In the genomic region with DNA sequence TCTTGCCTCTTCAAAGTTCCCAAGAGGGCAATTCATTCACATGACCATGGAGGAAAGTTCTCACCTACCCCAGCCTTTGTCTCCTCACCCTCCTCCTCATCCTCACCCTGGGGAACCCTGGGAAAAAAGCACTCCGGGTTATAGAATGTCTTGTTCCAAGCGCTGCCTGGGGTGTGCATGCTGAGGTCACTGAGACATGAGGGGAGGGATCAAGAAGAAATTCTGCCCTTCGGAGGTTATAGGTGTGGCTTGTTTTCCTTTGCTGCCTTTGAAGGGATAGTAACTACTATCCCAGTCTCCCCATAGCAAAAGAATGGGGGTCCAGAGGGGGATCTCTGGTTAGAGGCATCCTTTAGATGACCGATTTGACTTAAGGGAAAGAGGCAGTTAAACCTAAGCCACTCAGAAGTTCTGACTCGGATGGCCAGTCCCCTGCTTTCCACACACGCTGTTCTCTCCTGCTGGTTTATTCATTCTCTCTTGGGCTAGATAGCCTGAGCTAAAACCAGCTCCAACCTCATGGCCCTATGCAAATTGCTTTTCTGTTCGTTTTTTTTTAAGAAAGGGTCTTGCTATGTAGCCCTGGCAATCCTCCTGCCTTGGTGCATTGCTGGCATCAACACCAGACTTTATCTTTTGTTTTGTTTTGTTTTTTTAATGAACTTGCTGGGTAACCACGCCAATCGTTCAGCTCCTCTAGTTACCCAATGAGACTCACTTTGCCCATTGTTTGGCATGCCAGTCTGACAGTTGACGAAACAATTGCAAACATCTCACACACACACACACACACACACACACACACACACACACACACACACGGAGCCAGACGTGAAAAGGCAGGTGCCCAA, we compare ENCODE assay signal across 19 mouse cellular contexts.
"Had no signal": no experiment of that assay in that cellular context is flagged by ENCODE, and none has a peak within 500 bp of the region (broad histone marks: within the 10 kb centered on the region; RNA-seq: fewer than 3 reads in every experiment).

No protein-coding gene starts in this region.

- H3K4me3 ChIP-seq: layer of hippocampus, adult 2 months; limb, embryonic 10.5 days; limb, embryonic 13.5 days; liver, embryonic 12.5 days; liver, embryonic 15.5 days; midbrain, embryonic 12.5 days; midbrain, embryonic 15.5 days; neural tube, embryonic 12.5 days; neural tube, embryonic 15.5 days; stomach, embryonic 15.5 days had no signal

- H3K27ac ChIP-seq: layer of hippocampus, adult 2 months; limb, embryonic 10.5 days; limb, embryonic 13.5 days; liver, embryonic 12.5 days; liver, embryonic 15.5 days; macrophage; midbrain, embryonic 12.5 days; midbrain, embryonic 15.5 days; neural tube, embryonic 12.5 days; neural tube, embryonic 15.5 days; stomach, embryonic 15.5 days had no signal

- DNase-seq: kidney, postnatal 25 days; layer of hippocampus, adult 9-11 months; liver; lung, adult 18-20 months; right cerebral cortex, adult 18-20 months; right cerebral cortex, postnatal 14 days; spleen, adult 18-20 months; thymus, postnatal 25 days had no signal

- H3K27me3 ChIP-seq: limb, embryonic 13.5 days; neural tube, embryonic 12.5 days; neural tube, embryonic 15.5 days; stomach, embryonic 15.5 days had no signal

- H3K36me3 ChIP-seq: limb, embryonic 10.5 days; limb, embryonic 13.5 days; liver, embryonic 12.5 days; liver, embryonic 15.5 days; midbrain, embryonic 12.5 days; midbrain, embryonic 15.5 days; stomach, embryonic 15.5 days had no signal

- H3K4me2 ChIP-seq: limb, embryonic 13.5 days; liver, embryonic 12.5 days; liver, embryonic 15.5 days; midbrain, embryonic 12.5 days; midbrain, embryonic 15.5 days; neural tube, embryonic 12.5 days; neural tube, embryonic 15.5 days; stomach, embryonic 15.5 days had no signal

- H3K4me1 ChIP-seq: liver, embryonic 12.5 days; liver, embryonic 15.5 days; midbrain, embryonic 15.5 days had no signal

- H3K9me3 ChIP-seq: limb, embryonic 10.5 days; limb, embryonic 13.5 days; liver, embryonic 12.5 days; liver, embryonic 15.5 days; midbrain, embryonic 12.5 days; midbrain, embryonic 15.5 days; neural tube, embryonic 12.5 days; neural tube, embryonic 15.5 days; stomach, embryonic 15.5 days had no signal

- ATAC-seq: liver, embryonic 12.5 days had no signal

- H3K9ac ChIP-seq: limb, embryonic 13.5 days; liver, embryonic 12.5 days; liver, embryonic 15.5 days; midbrain, embryonic 12.5 days; midbrain, embryonic 15.5 days; neural tube, embryonic 12.5 days; neural tube, embryonic 15.5 days; stomach, embryonic 15.5 days had no signal
